11 mouse cellular contexts compared by ENCODE assay signal in genomic region chr7:112696777-112697161, GRCm38 (mm10). TPM values are rescaled to one million over a fixed set of nuclear protein-coding genes. Genes with fewer than 3 reads are reported as not detected.
DNase-seq lines count a peak whose midpoint lies in the region; ATAC-seq lines count a peak whose summit lies in the region.
"Had no signal": no experiment of that assay in that cellular context is flagged by ENCODE, and none has a peak within 500 bp of the region (broad histone marks: within the 10 kb centered on the region; RNA-seq: fewer than 3 reads in every experiment).

No protein-coding gene starts in this region.

- DNase-seq in heart, postnatal 25 days (ENCODE audit: low spot score) = no peak
- DNase-seq in ovary, postnatal 14 days (ENCODE audit: low spot score) = no peak
- DNase-seq in thymus, postnatal 36 days = no peak
- DNase-seq: B cell, adult 2 months; cerebellum, adult 8-10 months had no signal

- no peak for ATAC-seq in heart, embryonic 11.5 days (replicated peaks; ENCODE audit: insufficient number of reproducible peaks, low FRiP score, low TSS enrichment)
- ATAC-seq in midbrain, embryonic 12.5 days (ENCODE audit: low FRiP score, low read depth) = no peak
- ATAC-seq in midbrain, embryonic 16.5 days = no peak
- no peak for ATAC-seq in hindbrain, embryonic 16.5 days
- ATAC-seq in stomach, embryonic 15.5 days (ENCODE audit: insufficient read depth, low FRiP score, low read depth) = no peak

- peaks cover 82% of the 10 kb centered on the region for H3K4me1 ChIP-seq in heart, embryonic 11.5 days (ENCODE audit: control insufficient read depth, insufficient read depth, low read length)
- peaks cover 81% of the 10 kb centered on the region for H3K4me1 ChIP-seq in midbrain, embryonic 12.5 days
- H3K4me1 ChIP-seq in midbrain, embryonic 16.5 days (ENCODE audit: control insufficient read depth, insufficient read depth, low read length) = peaks cover 36% of the 10 kb centered on the region
- H3K4me1 ChIP-seq in hindbrain, embryonic 16.5 days (ENCODE audit: control insufficient read depth, insufficient read depth, low read depth, low read length) = peaks cover 23% of the 10 kb centered on the region
- peaks cover 59% of the 10 kb centered on the region for H3K4me1 ChIP-seq in stomach, embryonic 15.5 days

- H3K4me3 ChIP-seq in heart, embryonic 11.5 days (ENCODE audit: low read depth, low read length) = no peak overlapping the region
- H3K4me3 ChIP-seq in midbrain, embryonic 12.5 days = no peak overlapping the region
- H3K4me3 ChIP-seq in midbrain, embryonic 16.5 days (ENCODE audit: low read depth, low read length) = no peak overlapping the region
- no peak overlapping the region for H3K4me3 ChIP-seq in hindbrain, embryonic 16.5 days (ENCODE audit: low read length)
- H3K4me3 ChIP-seq in stomach, embryonic 15.5 days (replicated peaks) = no peak overlapping the region
- H3K4me3 ChIP-seq: left cerebral cortex, adult 2 months had no signal

- 24% methylated on average over 4 of the region's 4 CpGs for WGBS in heart, embryonic 11.5 days (ENCODE audit: insufficient replicate concordance)
- WGBS in midbrain, embryonic 12.5 days = 39% methylated on average over 4 of the region's 4 CpGs
- WGBS in midbrain, embryonic 16.5 days = 49% methylated on average over 4 of the region's 4 CpGs
- 42% methylated on average over 4 of the region's 4 CpGs for WGBS in hindbrain, embryonic 16.5 days
- 33% methylated on average over 4 of the region's 4 CpGs for WGBS in stomach, embryonic 15.5 days

- no peaks in the 10 kb centered on the region for H3K36me3 ChIP-seq in heart, embryonic 11.5 days (ENCODE audit: control insufficient read depth, insufficient read depth, low read length)
- H3K36me3 ChIP-seq in midbrain, embryonic 12.5 days = no peaks in the 10 kb centered on the region
- no peaks in the 10 kb centered on the region for H3K36me3 ChIP-seq in midbrain, embryonic 16.5 days (ENCODE audit: control insufficient read depth, insufficient read depth, low read length)
- no peaks in the 10 kb centered on the region for H3K36me3 ChIP-seq in hindbrain, embryonic 16.5 days (ENCODE audit: control insufficient read depth, insufficient read depth, low read length)
- H3K36me3 ChIP-seq in stomach, embryonic 15.5 days = no peaks in the 10 kb centered on the region

- H3K27ac ChIP-seq in heart, embryonic 11.5 days (ENCODE audit: low read depth, low read length) = peak overlapping the region; percentile 87
- H3K27ac ChIP-seq in midbrain, embryonic 12.5 days (replicated peaks) = 0 out of 2 replicates have a peak overlapping the region, but pooled peaks have one; percentile 66
- H3K27ac ChIP-seq in midbrain, embryonic 16.5 days (ENCODE audit: low read length) = no peak overlapping the region; the same call in 1 of the 2 replicates
- H3K27ac ChIP-seq in hindbrain, embryonic 16.5 days (ENCODE audit: low read depth, low read length) = peak overlapping the region; percentile 55; the same call in 1 of the 2 replicates
- peak overlapping the region; percentile 95 for H3K27ac ChIP-seq in stomach, embryonic 15.5 days
- H3K27ac ChIP-seq: left cerebral cortex, adult 2 months had no signal

- H3K4me2 ChIP-seq in heart, embryonic 11.5 days = peak overlapping the region; percentile 1; the same call in 1 of the 2 replicates
- H3K4me2 ChIP-seq in midbrain, embryonic 12.5 days (replicated peaks) = peak overlapping the region; percentile 25; the same call in 1 of the 2 replicates
- H3K4me2 ChIP-seq in midbrain, embryonic 16.5 days (ENCODE audit: low read length) = no peak overlapping the region; the same call in 1 of the 2 replicates
- H3K4me2 ChIP-seq in hindbrain, embryonic 16.5 days (ENCODE audit: low read length) = no peak overlapping the region
- peak overlapping the region; percentile 46; the same call in 1 of the 2 replicates for H3K4me2 ChIP-seq in stomach, embryonic 15.5 days

- no peaks in the 10 kb centered on the region for H3K9me3 ChIP-seq in heart, embryonic 11.5 days (replicated peaks; ENCODE audit: control insufficient read depth, low read length)
- no peaks in the 10 kb centered on the region for H3K9me3 ChIP-seq in midbrain, embryonic 12.5 days
- no peaks in the 10 kb centered on the region for H3K9me3 ChIP-seq in midbrain, embryonic 16.5 days (replicated peaks; ENCODE audit: control insufficient read depth, low read length, poor library complexity, severe bottlenecking)
- no peaks in the 10 kb centered on the region for H3K9me3 ChIP-seq in hindbrain, embryonic 16.5 days (ENCODE audit: control insufficient read depth, low read length)
- no peaks in the 10 kb centered on the region for H3K9me3 ChIP-seq in stomach, embryonic 15.5 days

- intact Hi-C loops in heart, postnatal 25 days (cut with DNase I) = loop anchor here (2.0 kb wide), 1 partner anchor 18 kb away; the partner anchor contains the start of gene Tead1

- no peak overlapping the region for H3K9ac ChIP-seq in heart, embryonic 11.5 days (ENCODE audit: low read depth, low read length)
- H3K9ac ChIP-seq in midbrain, embryonic 12.5 days (replicated peaks) = no peak overlapping the region
- H3K9ac ChIP-seq in midbrain, embryonic 16.5 days (ENCODE audit: low read depth, low read length) = no peak overlapping the region
- H3K9ac ChIP-seq in hindbrain, embryonic 16.5 days (ENCODE audit: low read depth, low read length) = no peak overlapping the region
- no peak overlapping the region for H3K9ac ChIP-seq in stomach, embryonic 15.5 days

- no peaks in the 10 kb centered on the region for H3K27me3 ChIP-seq in heart, embryonic 11.5 days (ENCODE audit: control insufficient read depth, insufficient read depth, low read length)
- H3K27me3 ChIP-seq in midbrain, embryonic 12.5 days = no peaks in the 10 kb centered on the region; the same call in 1 of the 2 replicates
- no peaks in the 10 kb centered on the region for H3K27me3 ChIP-seq in midbrain, embryonic 16.5 days (ENCODE audit: control insufficient read depth, insufficient read depth, low read depth, low read length)
- no peaks in the 10 kb centered on the region for H3K27me3 ChIP-seq in hindbrain, embryonic 16.5 days (replicated peaks; ENCODE audit: control insufficient read depth, insufficient read depth, low read length)
- no peaks in the 10 kb centered on the region for H3K27me3 ChIP-seq in stomach, embryonic 15.5 days (replicated peaks)

RNA-seq across cellular contexts. Expression of gene Tead1, which starts 17.7 kb away (rescaled TPM):
- polyA plus RNA-seq in heart, embryonic 11.5 days (2014; fragmentation: Nextera tagmentation; extraction: Ambion mirVana) = 23.2 and 35.5 TPM in 2 replicates
- total RNA-seq in heart, postnatal 25 days (2021) = 100 to 1,000 TPM; 181 to 186 TPM
- polyA plus RNA-seq in midbrain, embryonic 12.5 days (2016; fragmentation: Nextera tagmentation; extraction: Ambion mirVana) = 20.5 and 24.6 TPM in 2 replicates
- 11.3 and 12.5 TPM in 2 replicates for polyA plus RNA-seq in midbrain, embryonic 16.5 days (2015; fragmentation: Nextera tagmentation; extraction: Ambion mirVana)
- 12.1 and 12.2 TPM in 2 replicates for polyA plus RNA-seq in hindbrain, embryonic 16.5 days (2015; fragmentation: Nextera tagmentation; extraction: Ambion mirVana)
- 25.7 and 30.2 TPM in 2 replicates for polyA plus RNA-seq in stomach, embryonic 15.5 days (2015; fragmentation: Nextera tagmentation; extraction: Ambion mirVana)

Comparison
In these comparisons a context has a peak if more than half of its experiments do, and no peak if none do; other contexts are left out.
1. H3K4me2 ChIP-seq: peak in heart, embryonic 11.5 days (single experiment), midbrain, embryonic 12.5 days (single experiment) and stomach, embryonic 15.5 days (single experiment); none in midbrain, embryonic 16.5 days (single experiment) and hindbrain, embryonic 16.5 days (single experiment).